Mouse (Mus musculus): Measurements from ENCODE around the gene Thrb. TPM values are rescaled to one million over a fixed set of nuclear protein-coding genes. Genes with fewer than 3 reads are reported as not detected.

Thrb gene
- polyA plus RNA-seq, 1 experiment = 0.82 TPM

DNA sequence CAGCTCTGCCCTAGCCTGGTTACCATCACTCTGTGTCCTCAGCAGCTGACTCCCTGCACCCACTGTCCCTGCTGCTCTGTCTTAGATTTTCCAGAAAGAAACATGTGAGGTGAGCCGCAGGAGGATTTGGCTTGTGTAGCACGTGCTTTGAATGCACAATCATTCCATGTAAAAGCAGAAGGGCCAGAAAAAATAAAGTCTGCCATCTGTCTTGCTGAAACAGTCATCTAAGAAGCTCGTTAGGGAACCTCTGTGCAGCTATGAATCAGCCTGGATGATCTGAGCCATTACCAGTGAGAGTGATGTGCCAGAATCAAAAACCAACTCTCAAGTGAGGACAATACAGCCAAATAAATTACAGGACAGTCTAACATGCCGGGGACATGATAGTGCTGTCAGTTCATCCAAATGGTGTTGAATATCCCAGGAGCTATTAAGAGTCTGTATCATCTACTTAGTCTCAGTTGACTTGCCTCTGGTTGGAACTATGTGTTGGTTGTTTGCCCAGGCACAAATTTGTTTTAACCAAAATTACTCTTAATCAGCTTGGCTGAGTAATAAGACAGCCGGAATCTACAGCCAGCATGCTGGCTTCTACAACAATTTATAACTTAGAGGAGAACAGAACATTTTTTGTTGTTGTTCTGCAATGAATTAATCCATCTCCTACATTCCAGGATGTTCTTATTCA lies 402.2 kb downstream of the Thrb start:
- no peak overlapping the region for H3K27ac ChIP-seq (ENCODE audit: control insufficient read depth, insufficient read depth, low read depth, low read length, poor library complexity)
- WGBS = 72% methylated on average over 5 of the region's 5 CpGs
- no peak for TF ChIP-seq POLR2A (IDR thresholded peaks at IDR 0.05; ENCODE audit: borderline replicate concordance, control insufficient read depth, low read depth, low read length)

More for the DNA sequence above, 402.2 kb downstream of the Thrb start:
- Histone ChIP-seq H3K4me3 (replicated peaks; ENCODE audit: control insufficient read depth, low read depth, low read length) (no peak overlapping the region), H3K4me1 (ENCODE audit: control insufficient read depth, insufficient read depth, low read length) (no peaks in the 10 kb centered on the region)
